Mouse (Mus musculus) thymus, adult 2 months (tissue): ENCODE results near the gene Riox2. TPM values are rescaled to one million over a fixed set of nuclear protein-coding genes. Genes with fewer than 3 reads are reported as not detected.

Experiments used
- DNase-seq: peaks from one replicate; pipeline ENCODE4 v3.0.0; 2021
- H3K27ac ChIP-seq: fragments of 200-500 bp; 2 replicates; pipeline ENCODE4 v1.5.1; 2012; ENCODE audit warnings: low read length, control low read depth; ENCODE audit not compliant: control insufficient read depth, insufficient read depth
- H3K27me3 ChIP-seq: fragments of 200-500 bp; 2 replicates; pipeline ENCODE4 v1.6.1; 2012; ENCODE audit warnings: mild to moderate bottlenecking, low read length, moderate library complexity, mixed read lengths; ENCODE audit not compliant: control insufficient read depth, insufficient read depth
- H3K36me3 ChIP-seq: fragments of 200-500 bp; 2 replicates; pipeline ENCODE4 v1.6.1; 2012; ENCODE audit warnings: mild to moderate bottlenecking, low read length, moderate library complexity; ENCODE audit not compliant: control insufficient read depth, insufficient read depth
- H3K4me1 ChIP-seq: fragments of 200-500 bp; replicated peaks from 2 replicates; pipeline ENCODE4 v1.6.1; 2012; ENCODE audit warnings: low read length; ENCODE audit not compliant: control insufficient read depth, insufficient read depth
- H3K4me3 ChIP-seq: fragments of 200-500 bp; 2 replicates; pipeline ENCODE4 v1.5.1; 2012; ENCODE audit warnings: mild to moderate bottlenecking, low read length, control low read depth, moderate library complexity; ENCODE audit not compliant: control insufficient read depth, insufficient read depth
- CTCF ChIP-seq: fragments of 200-500 bp; IDR thresholded peaks from 2 replicates; pipeline ENCODE4 v1.5.1; 2012; ENCODE audit warnings: mild to moderate bottlenecking, control low read depth, low read length, moderate library complexity, borderline replicate concordance; ENCODE audit not compliant: control insufficient read depth, poor library complexity, insufficient read depth; ENCODE audit errors: extremely low read depth
- POLR2A ChIP-seq: fragments of 200-500 bp; IDR thresholded peaks from 2 replicates; pipeline ENCODE4 v1.6.1; 2012; ENCODE audit warnings: mild to moderate bottlenecking, low read length, control low read depth, moderate library complexity; ENCODE audit not compliant: control insufficient read depth, poor library complexity, insufficient read depth; ENCODE audit errors: extremely low read depth
- WGBS: fragments of 180-500 bp; shearing (Covaris S2); methylation state at CpG from one replicate; pipeline ENCODE4 v1.1.7; 2018; 5-methylcytosine and 5-hydroxymethylcytosine counted together
- polyA plus RNA-seq: library from polyadenylated mRNA; depleted of rRNA; stranded (reverse); fragments of >200 nt; gene quantifications from 2 replicates; pipeline ENCODE4 v1.2.3, GENCODE M21; 2012

The Riox2 gene
- polyA plus RNA-seq, 1 experiment, result 8.9 TPM

DNA sequence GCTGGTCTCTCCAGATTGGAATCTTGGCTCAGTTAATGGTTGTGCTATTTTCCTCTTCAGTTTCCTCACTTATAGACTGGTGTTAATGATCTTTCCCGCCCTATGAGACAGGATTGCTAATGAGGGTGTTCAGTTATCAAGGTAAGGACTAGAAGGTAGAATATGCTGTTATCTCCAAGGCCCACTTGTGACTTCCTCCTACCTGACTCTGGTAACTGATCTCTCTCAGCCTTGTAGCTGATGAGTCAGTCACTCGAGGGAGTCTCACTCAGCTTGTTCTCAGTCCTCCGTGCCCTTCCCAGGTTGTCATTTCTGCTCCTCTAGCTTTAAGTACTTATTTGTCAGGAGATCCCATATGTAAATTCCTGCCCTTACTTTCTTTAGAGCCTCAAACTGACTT is 6.4 kb downstream of the Riox2 start:
- H3K36me3 ChIP-seq, result peaks cover 28% of the 10 kb centered on the region
- 90% methylated on average over 3 of the region's 3 CpGs for WGBS
- H3K27me3 ChIP-seq, result no peaks in the 10 kb centered on the region
- TF ChIP-seq POLR2A (no peak), CTCF (no peak)
- H3K4me3 ChIP-seq, result no peak overlapping the region
- no peak overlapping the region for H3K27ac ChIP-seq
- H3K4me1 ChIP-seq, result no peaks in the 10 kb centered on the region
- no peak for DNase-seq

DNA sequence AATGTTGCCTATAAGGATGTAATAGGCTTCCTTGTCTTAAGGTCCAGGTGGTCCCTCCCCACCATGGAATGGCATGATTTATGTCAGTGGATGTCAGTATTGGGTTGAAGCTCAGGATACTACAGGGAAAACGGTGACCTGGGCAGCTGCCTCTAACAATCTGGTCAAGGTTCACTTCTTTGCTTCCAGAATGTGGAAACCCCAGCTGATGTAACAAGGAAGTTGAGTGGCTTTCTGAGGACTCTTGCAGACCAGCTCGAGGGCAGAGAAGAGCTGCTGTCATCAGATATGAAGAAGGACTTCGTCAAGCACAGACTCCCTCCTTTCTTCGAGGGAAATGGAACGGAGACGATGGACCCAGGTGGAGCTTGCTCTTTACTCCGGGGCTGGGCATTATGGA is 15.7 kb downstream of the Riox2 start:
- TF ChIP-seq POLR2A (no peak), CTCF (no peak)
- Histone ChIP-seq H3K27ac (no peak overlapping the region), H3K4me1 (no peaks in the 10 kb centered on the region), H3K4me3 (no peak overlapping the region), H3K27me3 (no peaks in the 10 kb centered on the region), H3K36me3 (peaks cover 55% of the 10 kb centered on the region)
- no peak for DNase-seq
- WGBS, result 91% methylated on average over 7 of the region's 7 CpGs

DNA sequence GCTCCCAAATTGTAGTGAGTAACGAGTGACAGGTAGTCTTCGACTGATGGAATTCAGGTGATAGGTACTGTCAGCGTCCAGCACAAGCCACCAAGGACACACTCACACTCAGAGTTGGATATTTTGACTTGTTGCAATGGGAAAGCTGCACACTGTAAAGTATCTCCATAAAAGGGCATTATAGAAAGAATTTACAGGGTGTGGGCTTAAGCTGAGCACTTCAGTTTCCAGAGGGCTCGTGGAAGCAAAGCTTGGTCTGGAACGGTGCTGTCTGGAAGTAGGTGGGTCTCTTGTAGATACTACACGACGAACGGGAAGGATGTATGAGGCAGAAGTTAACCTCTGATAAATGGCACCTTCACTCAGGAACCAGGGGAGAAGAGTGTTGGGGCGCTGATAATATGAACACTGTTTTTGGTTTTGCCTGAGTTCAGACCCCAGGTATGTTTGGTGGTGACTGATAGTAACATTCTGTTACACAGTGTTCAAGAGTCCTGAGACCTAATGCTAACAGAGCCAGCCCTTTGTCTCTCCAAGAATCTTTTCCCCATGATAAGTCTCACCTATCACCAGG is 16.5 kb downstream of the Riox2 start:
- no peak for DNase-seq
- H3K27me3 ChIP-seq, result no peaks in the 10 kb centered on the region
- WGBS, result 94% methylated on average over 9 of the region's 9 CpGs
- H3K36me3 ChIP-seq, result peaks cover 47% of the 10 kb centered on the region
- H3K4me3 ChIP-seq, result no peak overlapping the region
- H3K4me1 ChIP-seq, result no peaks in the 10 kb centered on the region
- TF ChIP-seq CTCF, result no peak
- TF ChIP-seq POLR2A, result no peak
- no peak overlapping the region for H3K27ac ChIP-seq

DNA sequence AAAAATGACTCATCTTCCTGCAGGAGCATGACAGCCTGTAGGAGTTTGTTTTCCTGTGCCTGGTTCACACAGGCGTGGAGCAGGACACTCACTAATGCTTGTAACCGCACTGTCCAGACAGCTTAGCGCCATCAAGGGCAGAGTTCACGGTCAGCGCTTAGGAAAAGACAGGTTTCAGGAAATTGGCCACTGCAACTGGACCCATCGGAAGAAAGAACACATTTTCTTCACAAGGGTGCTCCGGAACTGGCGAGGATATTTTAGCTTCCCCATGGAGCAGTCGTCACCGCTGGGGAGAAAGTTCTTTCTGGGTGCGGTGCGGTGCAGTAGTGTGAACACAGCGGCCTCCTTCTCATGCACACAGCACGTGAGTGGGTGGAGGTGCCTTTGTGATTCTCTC is 21.6 kb downstream of the Riox2 start:
- TF ChIP-seq POLR2A (no peak), CTCF (no peak)
- Histone ChIP-seq H3K27me3 (no peaks in the 10 kb centered on the region), H3K4me3 (no peak overlapping the region), H3K36me3 (peaks cover 17% of the 10 kb centered on the region), H3K27ac (no peak overlapping the region), H3K4me1 (no peaks in the 10 kb centered on the region)
- no peak for DNase-seq
- 95% methylated on average over 14 of the region's 14 CpGs for WGBS

DNA sequence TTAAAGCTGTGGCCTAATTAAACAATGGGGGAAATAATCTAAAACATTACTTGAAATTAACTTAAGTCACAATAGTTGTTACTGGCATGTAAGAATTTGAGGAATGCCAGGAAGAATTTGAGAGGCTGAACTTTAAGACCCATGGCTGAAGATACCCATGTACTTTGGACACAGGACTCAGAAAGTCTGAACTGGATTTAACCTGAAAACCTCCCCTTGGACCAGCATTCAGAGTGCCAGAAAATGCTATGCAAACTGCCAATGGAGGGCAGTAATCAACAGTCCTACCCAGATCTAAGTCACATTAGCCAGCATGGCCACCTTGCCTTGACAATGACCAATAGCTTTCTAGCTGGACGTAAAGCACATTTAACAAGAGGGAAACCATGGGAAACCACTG is 26.4 kb downstream of the Riox2 start:
- WGBS, result 93% methylated on average over 1 of the region's 1 CpGs
- Histone ChIP-seq H3K4me3 (no peak overlapping the region), H3K27ac (no peak overlapping the region), H3K36me3 (no peaks in the 10 kb centered on the region), H3K4me1 (no peaks in the 10 kb centered on the region), H3K27me3 (no peaks in the 10 kb centered on the region)
- TF ChIP-seq CTCF (no peak), POLR2A (no peak)
- no peak for DNase-seq

DNA sequence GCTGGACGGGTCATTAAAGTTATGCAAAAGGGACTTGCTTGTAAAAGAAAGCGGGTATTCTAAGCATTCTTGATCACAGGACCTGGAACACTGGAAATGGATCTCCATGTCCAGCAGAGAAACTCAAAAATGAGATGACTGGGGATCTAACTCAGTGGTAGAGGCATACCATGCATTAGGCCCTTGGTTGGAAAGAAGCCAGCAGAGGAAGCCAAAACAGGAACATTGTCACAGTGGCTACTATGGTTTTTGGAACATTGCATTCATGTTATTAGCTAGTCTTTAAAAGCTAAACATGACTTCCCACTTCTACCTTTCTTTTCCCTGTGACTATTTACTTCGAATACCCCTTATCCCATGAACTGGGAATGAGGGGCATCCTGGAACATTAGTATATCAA is 27.6 kb downstream of the Riox2 start:
- Histone ChIP-seq H3K27ac (no peak overlapping the region), H3K4me3 (no peak overlapping the region), H3K27me3 (no peaks in the 10 kb centered on the region), H3K4me1 (no peaks in the 10 kb centered on the region), H3K36me3 (no peaks in the 10 kb centered on the region)
- TF ChIP-seq POLR2A (no peak), CTCF (no peak)
- WGBS, result 91% methylated on average over 3 of the region's 3 CpGs
- no peak for DNase-seq

DNA sequence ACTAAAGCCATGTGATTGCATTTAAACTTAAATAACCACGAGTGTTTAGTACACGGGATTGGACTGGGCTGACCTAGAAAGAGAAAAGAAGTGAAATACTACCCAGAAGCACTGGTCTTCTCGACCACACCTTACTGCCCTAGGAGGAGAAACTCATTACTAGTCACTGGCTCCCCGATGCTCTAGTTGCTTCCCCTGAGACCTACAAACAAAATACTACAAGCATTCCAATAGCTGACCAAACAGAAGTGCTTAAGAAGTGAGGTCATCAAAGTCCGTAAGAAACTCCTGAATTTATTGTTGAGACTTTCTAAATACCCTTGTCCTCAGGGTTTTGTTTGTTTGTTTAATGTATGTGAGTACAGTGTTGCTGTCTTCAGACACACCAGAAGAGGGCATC is 38.3 kb downstream of the Riox2 start:
- TF ChIP-seq POLR2A, result no peak
- no peaks in the 10 kb centered on the region for H3K4me1 ChIP-seq
- no peak overlapping the region for H3K27ac ChIP-seq
- no peak for DNase-seq
- H3K4me3 ChIP-seq, result no peak overlapping the region
- no peaks in the 10 kb centered on the region for H3K36me3 ChIP-seq
- H3K27me3 ChIP-seq, result no peaks in the 10 kb centered on the region
- WGBS, result 95% methylated on average over 5 of the region's 5 CpGs
